Mouse (Mus musculus) heart, embryonic 14.5 days (tissue): ENCODE results near the gene Hunk. TPM values are rescaled to one million over a fixed set of nuclear protein-coding genes. Genes with fewer than 3 reads are reported as not detected.

Experiments
- ATAC-seq: fragments of 200-750 bp; cut with Nextera tagmentation; 2 replicates; pipeline ENCODE4 v1.8.0; 2017; ENCODE audit warnings: low read depth, moderate TSS enrichment; ENCODE audit not compliant: insufficient number of reproducible peaks, insufficient read depth, low FRiP score
- H3K27ac ChIP-seq, 2 experiments: fragments of 200-500 bp in 1 of 2; fragments of 300-500 bp in 1 of 2; sonication (generic) in 1 of 2; replicated peaks in 1 of 2; 2 replicates each; pipeline ENCODE4 v1.5.1; 2012 to 2014; ENCODE audit warnings: low read depth in 2 of 2, low read length in 2 of 2, control low read depth in 1 of 2, mild to moderate bottlenecking in 1 of 2, mixed read lengths in 1 of 2; ENCODE audit not compliant: control insufficient read depth in 1 of 2, insufficient read depth in 1 of 2
- H3K27me3 ChIP-seq: fragments of 300-500 bp; sonication (generic); 2 replicates; pipeline ENCODE4 v1.6.1; 2014; ENCODE audit warnings: mild to moderate bottlenecking, low read length, control low read depth; ENCODE audit not compliant: control insufficient read depth, insufficient read depth
- H3K36me3 ChIP-seq: fragments of 300-500 bp; sonication (generic); 2 replicates; pipeline ENCODE4 v1.6.1; 2014; ENCODE audit warnings: mild to moderate bottlenecking, control low read depth, low read length, mixed read lengths; ENCODE audit not compliant: control insufficient read depth, insufficient read depth
- H3K4me1 ChIP-seq, 2 experiments: fragments of 200-500 bp in 1 of 2; fragments of 300-500 bp in 1 of 2; sonication (generic) in 1 of 2; 2 replicates each; pipeline ENCODE4 v1.6.1; 2012 to 2014; ENCODE audit warnings: low read length in 2 of 2, control low read depth in 1 of 2, mixed read lengths in 1 of 2; ENCODE audit not compliant: control insufficient read depth in 2 of 2, insufficient read depth in 2 of 2
- H3K4me2 ChIP-seq: fragments of 300-500 bp; sonication (generic); 2 replicates; pipeline ENCODE4 v1.6.1; 2014; ENCODE audit warnings: mild to moderate bottlenecking, low read length
- H3K4me3 ChIP-seq, 2 experiments: fragments of 200-500 bp in 1 of 2; fragments of 300-500 bp in 1 of 2; sonication (generic) in 1 of 2; 2 replicates each; pipeline ENCODE4 v1.5.1; 2012 to 2014; ENCODE audit warnings: low read length in 2 of 2, mild to moderate bottlenecking in 2 of 2, control low read depth in 1 of 2, low read depth in 1 of 2, moderate library complexity in 1 of 2; ENCODE audit not compliant: control insufficient read depth in 1 of 2, insufficient read depth in 1 of 2
- H3K9ac ChIP-seq: fragments of 300-500 bp; sonication (generic); 2 replicates; pipeline ENCODE4 v1.6.1; 2014; ENCODE audit warnings: mild to moderate bottlenecking, low read length
- H3K9me3 ChIP-seq: fragments of 300-500 bp; sonication (generic); 2 replicates; pipeline ENCODE4 v1.6.1; 2016; ENCODE audit warnings: low read length, control low read depth; ENCODE audit not compliant: control insufficient read depth
- WGBS: fragments of 180-500 bp; shearing (Covaris S2); extraction: QIAGEN DNeasy Blood & Tissue Kit; methylation state at CpG from one replicate; pipeline ENCODE4 v1.1.7; 2014; 5-methylcytosine and 5-hydroxymethylcytosine counted together
- polyA plus RNA-seq: library from polyadenylated mRNA; unstranded; fragments of >200 nt; fragmentation: Nextera tagmentation; extraction: Ambion mirVana; gene quantifications from 2 replicates; pipeline ENCODE4 v1.2.1, GENCODE M21; 2014

The Hunk gene
- polyA plus RNA-seq, 1 experiment from 2014 or later = 10.4 TPM

GRCm38 (mm10) chr16:90458899-90459610 lies 73.2 kb downstream of the Hunk start:
- Histone ChIP-seq H3K36me3 (peaks cover 33% of the 10 kb centered on the region), H3K9me3 (no peaks in the 10 kb centered on the region), H3K27ac (0 out of 4 replicates have a peak overlapping the region, but pooled peaks of 1 of the 2 experiments have one; percentile 25), H3K4me2 (no peak overlapping the region), H3K9ac (no peak overlapping the region), H3K4me1 (peaks cover 27 to 48% of the 10 kb centered on the region in 2 experiments), H3K4me3 (no peak overlapping the region), H3K27me3 (no peaks in the 10 kb centered on the region)
- 0 out of 2 replicates have a peak, but pooled peaks have one; percentile 20 for ATAC-seq
- 38% methylated on average over 11 of the region's 11 CpGs for WGBS

DNA sequence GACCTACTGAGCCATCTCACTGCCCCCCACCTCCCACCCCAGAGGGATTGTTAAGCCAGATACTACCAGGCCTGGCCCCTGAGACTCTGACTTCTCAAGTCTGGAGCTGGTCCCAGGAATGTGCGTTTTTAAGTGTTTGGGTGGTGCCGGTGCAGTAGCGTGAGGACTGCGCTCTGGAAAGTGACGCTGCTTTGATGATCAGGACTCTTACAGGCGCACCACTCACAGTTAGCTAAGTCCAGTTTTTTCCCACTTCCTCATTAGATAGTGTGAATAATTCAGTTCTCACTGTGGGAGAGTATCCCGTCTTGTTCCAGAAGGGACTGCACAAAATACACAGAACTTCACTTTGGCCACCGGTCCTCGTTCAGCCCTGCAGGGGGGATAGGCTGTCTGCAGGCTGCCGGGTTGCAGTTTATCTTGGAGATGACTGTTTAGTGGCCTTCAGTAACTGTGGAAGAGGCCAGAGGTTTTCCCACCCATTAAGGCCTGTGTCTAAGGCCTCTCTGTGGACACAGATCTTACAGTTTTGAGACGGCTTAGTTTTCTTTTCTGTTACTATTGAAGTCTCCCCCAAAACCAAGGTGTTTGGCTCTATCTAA lies 75.6 kb downstream of the Hunk start:
- peaks cover 4% of the 10 kb centered on the region; the same call in 1 of the 2 replicates for H3K9me3 ChIP-seq
- H3K4me3 ChIP-seq = no peak overlapping the region
- no peaks in the 10 kb centered on the region for H3K27me3 ChIP-seq
- H3K36me3 ChIP-seq = peaks cover 35% of the 10 kb centered on the region
- H3K4me1 ChIP-seq = peaks cover 26 to 51% of the 10 kb centered on the region in 2 experiments
- H3K4me2 ChIP-seq = peak overlapping the region; percentile 46
- ATAC-seq = no peak; the same call in none of the 2 replicates
- peak overlapping the region; percentile 74 for H3K27ac ChIP-seq
- WGBS = 8% methylated on average over 11 of the region's 11 CpGs
- peak overlapping the region; percentile 49; the same call in 1 of the 2 replicates for H3K9ac ChIP-seq

- peaks cover 4% of the 10 kb centered on the region; the same call in 1 of the 2 replicates for H3K9me3 ChIP-seq
- H3K9ac ChIP-seq = no peak overlapping the region
- WGBS = 41% methylated on average over 11 of the region's 11 CpGs
- H3K27ac ChIP-seq = peak overlapping the region; percentile 28 to 74
- H3K4me3 ChIP-seq = no peak overlapping the region
- ATAC-seq = no peak
- H3K4me2 ChIP-seq = peak overlapping the region; percentile 12; the same call in 1 of the 2 replicates
- peaks cover 26 to 51% of the 10 kb centered on the region in 2 experiments for H3K4me1 ChIP-seq
- no peaks in the 10 kb centered on the region for H3K27me3 ChIP-seq
- peaks cover 34% of the 10 kb centered on the region for H3K36me3 ChIP-seq
Observed at GRCm38 (mm10) chr16:90462728-90463275, 77.0 kb downstream of the Hunk start.

- no peak overlapping the region for H3K4me2 ChIP-seq
- H3K4me3 ChIP-seq = no peak overlapping the region
- 0 out of 4 replicates have a peak overlapping the region, but pooled peaks of 1 of the 2 experiments have one; percentile 9 for H3K27ac ChIP-seq
- H3K36me3 ChIP-seq = peaks cover 48% of the 10 kb centered on the region
- peaks cover 9% of the 10 kb centered on the region; the same call in 1 of the 2 replicates for H3K9me3 ChIP-seq
- H3K27me3 ChIP-seq = no peaks in the 10 kb centered on the region
- ATAC-seq = no peak
- H3K9ac ChIP-seq = no peak overlapping the region
- WGBS = 73% methylated on average over 5 of the region's 5 CpGs
- peaks cover 20 to 33% of the 10 kb centered on the region in 2 experiments for H3K4me1 ChIP-seq
Observed at GRCm38 (mm10) chr16:90465154-90465553, 79.3 kb downstream of the Hunk start.

GRCm38 (mm10) chr16:90468286-90468685 lies 82.5 kb downstream of the Hunk start:
- H3K27ac ChIP-seq = no peak overlapping the region
- H3K27me3 ChIP-seq = no peaks in the 10 kb centered on the region
- H3K4me3 ChIP-seq = no peak overlapping the region
- peaks cover 9% of the 10 kb centered on the region; the same call in 1 of the 2 replicates for H3K9me3 ChIP-seq
- H3K9ac ChIP-seq = no peak overlapping the region
- H3K4me2 ChIP-seq = no peak overlapping the region
- H3K4me1 ChIP-seq = peaks cover 3 to 4% of the 10 kb centered on the region in 2 experiments; a peak in 3 of 4 replicates
- no peak for ATAC-seq
- peaks cover 64% of the 10 kb centered on the region for H3K36me3 ChIP-seq
- 85% methylated on average over 5 of the region's 5 CpGs for WGBS

DNA sequence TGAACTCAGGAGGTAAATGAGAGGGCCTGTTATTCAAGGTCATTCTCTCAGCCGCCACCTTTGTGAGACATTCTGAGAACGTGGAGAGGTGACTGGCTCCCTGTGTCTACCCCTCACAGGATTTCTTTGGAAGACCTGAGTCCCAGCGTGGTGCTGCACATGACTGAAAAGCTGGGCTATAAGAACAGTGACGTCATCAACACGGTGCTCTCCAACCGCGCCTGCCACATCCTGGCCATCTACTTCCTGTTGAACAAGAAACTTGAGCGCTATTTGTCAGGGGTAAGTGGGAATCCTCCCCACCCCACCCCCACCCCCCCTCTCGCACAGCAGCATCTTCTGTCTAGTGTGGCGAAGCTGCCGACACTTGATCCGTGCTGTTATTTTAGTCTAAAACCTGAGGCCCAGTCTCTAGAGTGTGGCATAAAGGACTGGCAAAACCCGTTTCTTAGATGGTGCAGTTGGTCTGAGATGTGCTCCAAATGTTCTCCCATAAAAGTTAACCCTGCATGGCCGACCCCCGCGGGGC lies 90.0 kb downstream of the Hunk start:
- no peak overlapping the region for H3K4me3 ChIP-seq
- ATAC-seq = no peak
- WGBS = 86% methylated on average over 16 of the region's 16 CpGs
- no peaks in the 10 kb centered on the region for H3K27me3 ChIP-seq
- peaks cover 7% of the 10 kb centered on the region for H3K9me3 ChIP-seq
- no peaks in the 10 kb centered on the region for H3K4me1 ChIP-seq
- no peak overlapping the region for H3K27ac ChIP-seq
- no peak overlapping the region for H3K4me2 ChIP-seq
- H3K36me3 ChIP-seq = peaks cover 84% of the 10 kb centered on the region
- H3K9ac ChIP-seq = no peak overlapping the region

GRCm38 (mm10) chr16:90481612-90482011 lies 95.8 kb downstream of the Hunk start:
- WGBS = 91% methylated on average over 5 of the region's 5 CpGs
- H3K9ac ChIP-seq = no peak overlapping the region
- no peak overlapping the region for H3K4me3 ChIP-seq
- no peaks in the 10 kb centered on the region for H3K27me3 ChIP-seq
- ATAC-seq = no peak
- H3K9me3 ChIP-seq = peaks cover 4% of the 10 kb centered on the region
- peaks cover 91% of the 10 kb centered on the region for H3K36me3 ChIP-seq
- H3K27ac ChIP-seq = no peak overlapping the region
- H3K4me1 ChIP-seq = no peaks in the 10 kb centered on the region
- no peak overlapping the region for H3K4me2 ChIP-seq
